Mouse (Mus musculus) intestine, postnatal 0 days (tissue): ENCODE measurements around the gene Nemp1. TPM values are rescaled to one million over a fixed set of nuclear protein-coding genes. Genes with fewer than 3 reads are reported as not detected.

Experiments
- ATAC-seq: fragments of 200-750 bp; cut with Nextera tagmentation; 2 replicates; pipeline ENCODE4 v1.8.0; 2017; ENCODE audit warnings: mild to moderate bottlenecking, moderate TSS enrichment, moderate library complexity
- H3K27ac ChIP-seq: fragments of 300-500 bp; sonication (generic); 2 replicates; pipeline ENCODE4 v1.5.1; 2014; ENCODE audit warnings: mild to moderate bottlenecking, low read depth, low read length, moderate library complexity
- H3K27me3 ChIP-seq: fragments of 300-500 bp; sonication (generic); replicated peaks from 2 replicates; pipeline ENCODE4 v1.6.1; 2014; ENCODE audit warnings: low read length, mixed read lengths; ENCODE audit not compliant: control insufficient read depth, insufficient read depth
- H3K36me3 ChIP-seq: fragments of 300-500 bp; sonication (generic); 2 replicates; pipeline ENCODE4 v1.6.1; 2014; ENCODE audit warnings: mild to moderate bottlenecking, moderate library complexity; ENCODE audit not compliant: control insufficient read depth, insufficient read depth
- H3K4me1 ChIP-seq: fragments of 300-500 bp; sonication (generic); replicated peaks from 2 replicates; pipeline ENCODE4 v1.6.1; 2014; ENCODE audit warnings: antibody characterized with exemption, low read length, mixed read lengths; ENCODE audit not compliant: control insufficient read depth, insufficient read depth
- H3K4me2 ChIP-seq: fragments of 300-500 bp; sonication (generic); replicated peaks from 2 replicates; pipeline ENCODE4 v1.6.1; 2014; ENCODE audit warnings: low read depth, mild to moderate bottlenecking, moderate library complexity
- H3K4me3 ChIP-seq: fragments of 300-500 bp; sonication (generic); 2 replicates; pipeline ENCODE4 v1.5.1; 2014; ENCODE audit warnings: low read depth, low read length
- H3K9ac ChIP-seq: fragments of 300-500 bp; sonication (generic); 2 replicates; pipeline ENCODE4 v1.6.1; 2014; ENCODE audit warnings: mild to moderate bottlenecking, low read depth, low read length
- H3K9me3 ChIP-seq: fragments of 300-500 bp; sonication (generic); 2 replicates; pipeline ENCODE4 v1.6.1; 2016; ENCODE audit warnings: mixed run types; ENCODE audit not compliant: control insufficient read depth
- CTCF ChIP-seq: sonication (generic); IDR thresholded peaks from 2 replicates; pipeline ENCODE4 v1.5.1; 2016; ENCODE audit warnings: low read depth, mild to moderate bottlenecking, control low read depth, antibody characterized with exemption, moderate library complexity
- WGBS: fragments of 180-500 bp; shearing (Covaris S2); extraction: QIAGEN DNeasy Blood & Tissue Kit; methylation state at CpG from one replicate; pipeline ENCODE4 v1.1.7; 2014; 5-methylcytosine and 5-hydroxymethylcytosine counted together
- polyA plus RNA-seq: library from polyadenylated mRNA; unstranded; fragments of >200 nt; fragmentation: Nextera tagmentation; extraction: Ambion mirVana; gene quantifications from 2 replicates; pipeline ENCODE4 v1.2.1, GENCODE M21; 2015

Nemp1 gene
- polyA plus RNA-seq, 1 experiment from 2014 or later, result 2.9 TPM

DNA sequence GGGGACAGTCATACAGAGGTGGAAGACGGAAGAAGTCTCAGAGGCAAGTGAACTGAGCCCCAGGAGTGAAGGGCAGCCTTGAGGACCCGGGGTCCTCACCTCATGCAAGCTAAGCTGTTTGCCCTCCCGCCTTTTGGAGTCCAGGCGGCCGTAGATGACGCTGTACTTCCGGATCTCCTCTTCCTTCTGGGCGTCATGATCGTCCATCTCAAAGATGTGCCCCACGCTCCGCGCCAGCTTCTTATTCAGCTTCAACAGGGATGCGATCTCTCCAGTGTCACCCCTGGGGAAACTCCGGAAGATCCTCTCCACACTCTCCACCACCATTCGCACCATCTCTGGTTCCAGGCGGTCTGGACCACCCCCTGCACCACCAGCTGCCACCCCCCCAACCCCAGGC, 2.5 kb upstream of the Nemp1 start:
- Histone ChIP-seq H3K9ac (no peak overlapping the region), H3K4me2 (peak overlapping the region; percentile 24; the same call in 1 of the 2 replicates), H3K27ac (no peak overlapping the region), H3K9me3 (no peaks in the 10 kb centered on the region), H3K27me3 (no peaks in the 10 kb centered on the region; the same call in 1 of the 2 replicates), H3K36me3 (peaks cover 16% of the 10 kb centered on the region), H3K4me1 (no peaks in the 10 kb centered on the region; the same call in 1 of the 2 replicates), H3K4me3 (no peak overlapping the region)
- TF ChIP-seq CTCF, result no peak
- ATAC-seq, result no peak
- 51% methylated on average over 16 of the region's 16 CpGs for WGBS

DNA sequence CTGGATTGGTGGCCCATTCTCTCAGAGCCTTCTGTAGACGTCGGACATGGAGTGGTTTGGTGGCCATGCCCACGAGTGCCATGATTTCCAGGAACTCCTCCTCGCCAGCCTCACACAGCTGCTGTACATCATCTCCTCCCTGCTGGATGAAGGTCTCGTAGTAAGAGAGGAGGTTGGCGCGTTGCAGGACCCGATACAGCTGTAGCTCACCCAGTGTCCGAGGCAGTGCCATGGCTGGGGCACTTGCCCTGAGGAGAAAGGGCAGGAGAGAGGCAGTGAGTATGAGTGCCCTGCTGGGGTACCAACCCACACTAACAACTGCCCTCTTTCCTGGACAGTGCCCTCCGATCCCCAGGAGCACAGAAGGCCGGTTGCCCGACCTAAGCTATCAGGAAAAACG, 1.8 kb upstream of the Nemp1 start:
- Histone ChIP-seq H3K4me3 (no peak overlapping the region), H3K27ac (no peak overlapping the region), H3K4me2 (peak overlapping the region; percentile 93), H3K27me3 (no peaks in the 10 kb centered on the region; the same call in 1 of the 2 replicates), H3K4me1 (no peaks in the 10 kb centered on the region; the same call in 1 of the 2 replicates), H3K36me3 (peaks cover 11% of the 10 kb centered on the region), H3K9me3 (no peaks in the 10 kb centered on the region), H3K9ac (no peak overlapping the region)
- TF ChIP-seq CTCF, result no peak
- 55% methylated on average over 13 of the region's 13 CpGs for WGBS
- no peak for ATAC-seq

DNA sequence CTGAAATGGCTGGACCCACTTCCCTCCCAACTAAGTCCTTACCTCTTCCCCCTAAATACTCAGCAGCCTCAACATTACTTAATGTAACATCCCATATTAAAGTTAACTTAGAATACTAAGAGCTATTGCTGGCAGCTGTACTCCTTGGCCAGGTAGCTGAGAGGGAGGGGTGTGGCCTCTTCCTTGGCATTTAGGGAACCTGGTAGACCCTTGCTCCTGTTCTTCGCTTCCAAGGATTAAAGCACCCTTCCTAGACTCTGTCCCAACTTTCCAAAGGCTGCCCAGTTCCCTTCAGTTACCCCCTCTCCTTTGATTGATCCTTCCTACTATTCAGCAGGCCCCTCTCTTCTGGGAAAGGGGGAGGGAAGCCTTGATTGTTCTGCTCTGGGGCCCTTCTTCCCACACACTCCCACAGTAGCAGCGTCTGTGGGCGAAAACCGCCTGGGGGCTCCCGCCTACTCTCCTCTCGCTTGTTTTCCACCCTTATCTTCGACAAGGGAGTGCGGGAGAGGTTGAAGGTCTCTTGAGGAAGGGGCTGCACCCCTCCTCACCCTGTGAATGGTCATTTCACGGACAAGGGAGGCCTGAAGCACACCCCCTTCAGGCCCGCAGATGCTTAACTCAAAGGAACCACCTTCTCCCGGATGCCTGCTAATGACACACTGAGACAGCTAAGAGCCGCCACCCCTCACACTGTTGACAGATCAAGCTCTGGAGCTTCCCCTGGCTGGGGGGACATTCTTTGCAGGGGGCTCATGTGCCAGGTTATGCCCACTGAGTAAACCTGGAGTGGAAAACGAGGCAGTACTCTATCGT, 1.1 kb upstream of the Nemp1 start:
- Histone ChIP-seq H3K4me3 (peak overlapping the region; percentile 56), H3K9ac (peak overlapping the region; percentile 67), H3K4me1 (no peaks in the 10 kb centered on the region; the same call in 1 of the 2 replicates), H3K27me3 (no peaks in the 10 kb centered on the region; the same call in 1 of the 2 replicates), H3K36me3 (peaks cover 4% of the 10 kb centered on the region; the same call in 1 of the 2 replicates), H3K9me3 (no peaks in the 10 kb centered on the region), H3K27ac (peak overlapping the region; percentile 81; the same call in 1 of the 2 replicates), H3K4me2 (peak overlapping the region; percentile 93)
- TF ChIP-seq CTCF, result peak; percentile 40
- ATAC-seq, result no peak
- WGBS, result 18% methylated on average over 14 of the region's 14 CpGs

DNA sequence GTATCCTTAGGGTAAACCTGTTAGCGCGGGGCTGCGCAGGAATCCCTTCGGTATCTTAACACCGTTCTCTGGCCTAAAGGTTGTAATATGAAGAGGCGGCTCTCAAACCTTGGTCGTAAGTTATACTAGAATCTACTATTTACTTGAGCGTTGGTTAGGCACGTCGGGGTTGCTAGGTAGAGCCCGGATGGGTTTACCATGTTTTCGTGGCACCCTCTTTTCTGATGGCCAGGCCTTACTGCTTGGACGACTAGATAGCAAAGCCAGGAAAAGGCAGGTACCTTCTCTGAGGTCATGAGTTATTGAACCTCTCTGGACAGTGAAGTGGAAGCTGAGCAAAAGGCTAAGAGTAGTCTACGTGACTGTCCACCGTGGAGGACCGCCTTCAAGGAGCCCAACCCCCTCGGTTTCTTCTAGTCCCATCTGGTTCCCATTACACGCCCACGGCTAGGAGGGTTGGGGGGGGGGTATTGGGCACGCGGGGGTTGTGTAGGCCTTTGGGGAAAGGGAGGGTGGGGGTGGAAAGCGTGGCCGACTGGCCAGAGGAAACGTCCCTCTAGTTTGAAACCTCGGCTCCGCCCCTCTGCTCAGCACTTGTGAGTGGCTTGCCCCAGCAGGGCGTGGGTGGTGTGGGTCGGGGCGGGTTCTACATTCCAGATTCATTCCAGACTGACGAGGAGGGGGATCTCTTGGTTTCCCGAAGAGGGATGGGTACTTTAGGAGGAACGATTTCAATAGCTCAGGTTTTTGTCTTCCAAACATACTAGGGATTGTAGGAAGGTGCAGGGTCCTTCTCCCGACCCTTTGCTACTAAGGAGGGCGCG, 780 bp downstream of the Nemp1 start:
- no peak for TF ChIP-seq CTCF
- no peaks in the 10 kb centered on the region for H3K9me3 ChIP-seq
- H3K36me3 ChIP-seq, result no peaks in the 10 kb centered on the region; the same call in 1 of the 2 replicates
- H3K4me1 ChIP-seq, result no peaks in the 10 kb centered on the region; the same call in 1 of the 2 replicates
- H3K27ac ChIP-seq, result peak overlapping the region; percentile 81
- no peaks in the 10 kb centered on the region; the same call in 1 of the 2 replicates for H3K27me3 ChIP-seq
- H3K4me2 ChIP-seq, result peak overlapping the region; percentile 93
- H3K4me3 ChIP-seq, result peak overlapping the region; percentile 56
- peak; percentile 54 for ATAC-seq
- H3K9ac ChIP-seq, result peak overlapping the region; percentile 67
- 2% methylated on average over 35 of the region's 35 CpGs for WGBS

DNA sequence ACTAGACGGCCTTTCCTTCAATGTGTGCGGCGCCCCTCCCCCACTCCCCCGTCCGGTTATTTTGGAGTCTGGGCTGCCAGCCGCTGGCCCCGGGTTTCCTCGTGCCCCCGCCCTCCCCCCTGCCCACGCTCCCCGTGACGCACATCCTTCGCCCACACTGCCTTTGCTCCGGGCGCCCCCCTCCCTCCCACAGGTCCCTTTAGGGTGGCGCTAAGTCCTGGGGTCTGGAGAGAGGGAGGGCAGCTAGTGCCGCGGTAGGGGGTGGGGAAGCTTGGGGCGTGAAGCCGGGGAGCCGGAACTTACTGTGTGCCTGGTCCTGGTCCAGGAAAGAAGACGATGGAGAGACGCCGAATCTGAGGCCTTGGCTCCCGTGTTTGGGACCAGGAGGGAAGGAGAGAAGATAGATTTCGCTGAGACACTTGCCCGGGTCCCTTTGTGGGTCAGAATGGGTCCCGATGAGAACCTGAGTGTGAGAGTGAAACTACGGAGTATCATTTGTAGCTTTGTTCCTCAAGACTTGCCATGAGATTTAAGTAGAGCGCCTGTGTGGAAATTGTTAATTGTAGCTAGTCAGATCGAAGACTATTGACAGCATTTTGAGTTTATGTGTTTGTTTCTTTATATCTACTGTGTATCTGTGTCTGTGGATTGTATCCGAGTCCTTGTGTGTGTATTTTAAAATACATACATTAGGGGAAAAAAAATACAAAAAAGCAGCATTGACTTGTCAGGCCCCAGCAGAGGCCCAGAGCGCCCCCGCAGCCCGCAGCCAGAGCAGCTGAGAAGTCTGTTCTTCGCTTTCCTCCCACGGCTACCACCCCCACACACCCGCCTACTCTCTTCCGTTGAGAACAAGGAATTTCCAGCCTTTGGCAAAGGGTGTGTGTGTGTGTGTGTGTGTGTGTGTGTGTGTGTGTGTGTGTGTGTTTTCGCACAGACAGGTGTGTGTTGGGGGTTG, 1.7 kb downstream of the Nemp1 start, which contains the start of gene Nab2:
Nab2 (minus strand) TSS at position 476 of the 958 bp plus-strand sequence.
- 8% methylated on average over 39 of the region's 40 CpGs for WGBS
- no peaks in the 10 kb centered on the region; the same call in 1 of the 2 replicates for H3K4me1 ChIP-seq
- no peaks in the 10 kb centered on the region; the same call in 1 of the 2 replicates for H3K27me3 ChIP-seq

More for the DNA sequence above, 1.7 kb downstream of the Nemp1 start, which contains the start of gene Nab2:
- TF ChIP-seq CTCF, result peak; percentile 49
- H3K9me3 ChIP-seq, result no peaks in the 10 kb centered on the region
- peak within 1 kb of the TSS; percentile 56 for H3K4me3 ChIP-seq
- H3K4me2 ChIP-seq, result peak within 1 kb of the TSS; percentile 93
- peak within 1 kb of the TSS; percentile 37 for H3K9ac ChIP-seq
- no peaks in the 10 kb centered on the region; the same call in 1 of the 2 replicates for H3K36me3 ChIP-seq
- peak within 1 kb of the TSS; percentile 81 for H3K27ac ChIP-seq
- ATAC-seq, result peak; percentile 34
